Mouse (Mus musculus) forebrain, embryonic 15.5 days (tissue): Measurements from ENCODE around the gene Lypd6b. TPM values are rescaled to one million over a fixed set of nuclear protein-coding genes. Genes with fewer than 3 reads are reported as not detected.

Experiments used
- ATAC-seq: fragments of 200-750 bp; cut with Nextera tagmentation; replicated peaks from 2 replicates; pipeline ENCODE4 v1.8.0; 2017; ENCODE audit warnings: mild to moderate bottlenecking, moderate TSS enrichment, moderate library complexity
- H3K27ac ChIP-seq: fragments of 300-500 bp; sonication (generic); replicated peaks from 2 replicates; pipeline ENCODE4 v1.5.1; 2015; ENCODE audit warnings: mild to moderate bottlenecking, inconsistent platforms
- H3K27me3 ChIP-seq: fragments of 300-500 bp; sonication (generic); 2 replicates; pipeline ENCODE4 v1.6.1; 2015; ENCODE audit warnings: inconsistent platforms
- H3K36me3 ChIP-seq: fragments of 300-500 bp; sonication (generic); 2 replicates; pipeline ENCODE4 v1.6.1; 2015; ENCODE audit warnings: mild to moderate bottlenecking, inconsistent platforms
- H3K4me1 ChIP-seq: fragments of 300-500 bp; sonication (generic); 2 replicates; pipeline ENCODE4 v1.6.1; 2015; ENCODE audit warnings: inconsistent platforms
- H3K4me2 ChIP-seq: fragments of 300-500 bp; sonication (generic); replicated peaks from 2 replicates; pipeline ENCODE4 v1.6.1; 2015; ENCODE audit warnings: mild to moderate bottlenecking, inconsistent platforms
- H3K4me3 ChIP-seq: fragments of 300-500 bp; sonication (generic); 2 replicates; pipeline ENCODE4 v1.5.1; 2015; ENCODE audit warnings: mild to moderate bottlenecking, inconsistent platforms
- H3K9ac ChIP-seq: fragments of 300-500 bp; sonication (generic); replicated peaks from 2 replicates; pipeline ENCODE4 v1.6.1; 2015; ENCODE audit warnings: mild to moderate bottlenecking, inconsistent platforms
- H3K9me3 ChIP-seq: fragments of 300-500 bp; sonication (generic); 2 replicates; pipeline ENCODE4 v1.6.1; 2016; ENCODE audit warnings: inconsistent platforms
- WGBS: fragments of 180-500 bp; shearing (Covaris S2); methylation state at CpG from one replicate; pipeline ENCODE4 v1.1.7; 2015; ENCODE audit warnings: mixed read lengths; 5-methylcytosine and 5-hydroxymethylcytosine counted together
- polyA plus RNA-seq: library from polyadenylated mRNA; unstranded; fragments of >200 nt; fragmentation: Nextera tagmentation; extraction: Ambion mirVana; gene quantifications from 2 replicates; pipeline ENCODE4 v1.2.1, GENCODE M21; 2015

Lypd6b gene
- polyA plus RNA-seq, 1 experiment from 2014 or later: 11.3 TPM

- 96% methylated on average over 6 of the region's 6 CpGs for WGBS
- Histone ChIP-seq H3K9me3 (no peaks in the 10 kb centered on the region), H3K27ac (no peak overlapping the region), H3K4me3 (no peak overlapping the region), H3K36me3 (no peaks in the 10 kb centered on the region), H3K27me3 (no peaks in the 10 kb centered on the region), H3K9ac (no peak overlapping the region), H3K4me2 (no peak overlapping the region), H3K4me1 (peaks cover 12% of the 10 kb centered on the region)
- no peak for ATAC-seq
Observed at GRCm38 (mm10) chr2:49809496-49809895, 22.0 kb downstream of the Lypd6b start.

- H3K9me3 ChIP-seq: no peaks in the 10 kb centered on the region
- H3K27me3 ChIP-seq: no peaks in the 10 kb centered on the region
- no peak overlapping the region for H3K27ac ChIP-seq
- ATAC-seq: no peak
- H3K9ac ChIP-seq: no peak overlapping the region
- WGBS: 15% methylated on average over 11 of the region's 11 CpGs
- no peaks in the 10 kb centered on the region for H3K36me3 ChIP-seq
- H3K4me1 ChIP-seq: peaks cover 12% of the 10 kb centered on the region
- H3K4me3 ChIP-seq: no peak overlapping the region
- no peak overlapping the region for H3K4me2 ChIP-seq
Observed at GRCm38 (mm10) chr2:49811420-49811819, 23.9 kb downstream of the Lypd6b start.

GRCm38 (mm10) chr2:49811871-49812363, 24.4 kb downstream of the Lypd6b start:
- H3K9me3 ChIP-seq: no peaks in the 10 kb centered on the region
- peaks cover 12% of the 10 kb centered on the region for H3K4me1 ChIP-seq
- no peak overlapping the region for H3K4me2 ChIP-seq
- H3K27ac ChIP-seq: no peak overlapping the region
- no peak for ATAC-seq
- no peak overlapping the region for H3K9ac ChIP-seq
- H3K27me3 ChIP-seq: no peaks in the 10 kb centered on the region
- H3K36me3 ChIP-seq: no peaks in the 10 kb centered on the region
- no peak overlapping the region for H3K4me3 ChIP-seq
- WGBS: 13% methylated on average over 4 of the region's 4 CpGs

- no peaks in the 10 kb centered on the region for H3K9me3 ChIP-seq
- H3K9ac ChIP-seq: no peak overlapping the region
- no peak for ATAC-seq
- H3K27me3 ChIP-seq: no peaks in the 10 kb centered on the region
- peaks cover 12% of the 10 kb centered on the region for H3K4me1 ChIP-seq
- H3K27ac ChIP-seq: no peak overlapping the region
- H3K4me3 ChIP-seq: no peak overlapping the region
- H3K36me3 ChIP-seq: no peaks in the 10 kb centered on the region
- H3K4me2 ChIP-seq: no peak overlapping the region
- 83% methylated on average over 4 of the region's 4 CpGs for WGBS
Observed at GRCm38 (mm10) chr2:49813151-49813550, 25.7 kb downstream of the Lypd6b start.

GRCm38 (mm10) chr2:49814011-49814410, 26.5 kb downstream of the Lypd6b start:
- Histone ChIP-seq H3K27ac (no peak overlapping the region), H3K9ac (no peak overlapping the region), H3K4me3 (no peak overlapping the region), H3K4me2 (no peak overlapping the region), H3K9me3 (no peaks in the 10 kb centered on the region), H3K4me1 (peaks cover 12% of the 10 kb centered on the region), H3K27me3 (no peaks in the 10 kb centered on the region), H3K36me3 (no peaks in the 10 kb centered on the region)
- no peak for ATAC-seq
- WGBS: 83% methylated on average over 6 of the region's 6 CpGs

GRCm38 (mm10) chr2:49815696-49816320, 28.3 kb downstream of the Lypd6b start:
- Histone ChIP-seq H3K27me3 (no peaks in the 10 kb centered on the region), H3K27ac (no peak overlapping the region), H3K4me3 (no peak overlapping the region), H3K36me3 (no peaks in the 10 kb centered on the region), H3K4me2 (no peak overlapping the region), H3K4me1 (peaks cover 12% of the 10 kb centered on the region), H3K9me3 (no peaks in the 10 kb centered on the region), H3K9ac (no peak overlapping the region)
- WGBS: 80% methylated on average over 3 of the region's 3 CpGs
- no peak for ATAC-seq

- ATAC-seq: no peak
Observed at GRCm38 (mm10) chr2:49816549-49816948, 29.1 kb downstream of the Lypd6b start.

GRCm38 (mm10) chr2:49817151-49817550, 29.7 kb downstream of the Lypd6b start:
- no peaks in the 10 kb centered on the region for H3K9me3 ChIP-seq
- no peak overlapping the region for H3K4me3 ChIP-seq
- peaks cover 2% of the 10 kb centered on the region; the same call in 1 of the 2 replicates for H3K4me1 ChIP-seq
- H3K4me2 ChIP-seq: no peak overlapping the region
- H3K27ac ChIP-seq: no peak overlapping the region
- no peaks in the 10 kb centered on the region for H3K27me3 ChIP-seq
- H3K9ac ChIP-seq: no peak overlapping the region
- ATAC-seq: no peak
- 90% methylated on average over 3 of the region's 3 CpGs for WGBS
- H3K36me3 ChIP-seq: no peaks in the 10 kb centered on the region

More at GRCm38 (mm10) chr2:49816549-49816948, 29.1 kb downstream of the Lypd6b start:
- H3K9me3 ChIP-seq: no peaks in the 10 kb centered on the region
- peaks cover 8% of the 10 kb centered on the region for H3K4me1 ChIP-seq
- 94% methylated on average over 5 of the region's 5 CpGs for WGBS
- no peak overlapping the region for H3K4me2 ChIP-seq
- H3K27ac ChIP-seq: no peak overlapping the region
- no peaks in the 10 kb centered on the region for H3K36me3 ChIP-seq
- no peak overlapping the region for H3K4me3 ChIP-seq
- no peaks in the 10 kb centered on the region for H3K27me3 ChIP-seq
- H3K9ac ChIP-seq: no peak overlapping the region

- no peak overlapping the region for H3K4me2 ChIP-seq
- no peaks in the 10 kb centered on the region for H3K4me1 ChIP-seq
- no peak overlapping the region for H3K9ac ChIP-seq
- H3K27ac ChIP-seq: no peak overlapping the region
- H3K36me3 ChIP-seq: no peaks in the 10 kb centered on the region
- H3K9me3 ChIP-seq: no peaks in the 10 kb centered on the region
- 93% methylated on average over 5 of the region's 5 CpGs for WGBS
- H3K4me3 ChIP-seq: no peak overlapping the region
- H3K27me3 ChIP-seq: no peaks in the 10 kb centered on the region
- ATAC-seq: no peak
Observed at GRCm38 (mm10) chr2:49818126-49818525, 30.6 kb downstream of the Lypd6b start.

- no peaks in the 10 kb centered on the region for H3K9me3 ChIP-seq
Observed at GRCm38 (mm10) chr2:49822312-49822711, 34.8 kb downstream of the Lypd6b start.

GRCm38 (mm10) chr2:49825588-49825987, 38.1 kb downstream of the Lypd6b start:
- Histone ChIP-seq H3K27ac (no peak overlapping the region), H3K36me3 (no peaks in the 10 kb centered on the region), H3K4me2 (no peak overlapping the region), H3K9ac (no peak overlapping the region), H3K9me3 (no peaks in the 10 kb centered on the region), H3K4me1 (no peaks in the 10 kb centered on the region), H3K27me3 (no peaks in the 10 kb centered on the region), H3K4me3 (no peak overlapping the region)
- no peak for ATAC-seq
- 52% methylated on average over 1 of the region's 1 CpGs for whole genome bisulfite sequencing

More at GRCm38 (mm10) chr2:49822312-49822711, 34.8 kb downstream of the Lypd6b start:
- no peak for ATAC-seq
- H3K9ac ChIP-seq: no peak overlapping the region
- H3K27me3 ChIP-seq: no peaks in the 10 kb centered on the region
- no peak overlapping the region for H3K4me3 ChIP-seq
- WGBS: 94% methylated on average over 1 of the region's 1 CpGs
- no peak overlapping the region for H3K4me2 ChIP-seq
- no peaks in the 10 kb centered on the region for H3K4me1 ChIP-seq
- no peak overlapping the region for H3K27ac ChIP-seq
- no peaks in the 10 kb centered on the region for H3K36me3 ChIP-seq

GRCm38 (mm10) chr2:49827756-49828155, 40.3 kb downstream of the Lypd6b start:
- Histone ChIP-seq H3K4me3 (no peak overlapping the region), H3K36me3 (no peaks in the 10 kb centered on the region), H3K4me1 (no peaks in the 10 kb centered on the region), H3K27me3 (no peaks in the 10 kb centered on the region), H3K9ac (no peak overlapping the region), H3K9me3 (no peaks in the 10 kb centered on the region), H3K27ac (no peak overlapping the region), H3K4me2 (no peak overlapping the region)
- WGBS: 41% methylated on average over 4 of the region's 4 CpGs
- no peak for ATAC-seq

- Histone ChIP-seq H3K9ac (no peak overlapping the region), H3K4me2 (no peak overlapping the region), H3K27ac (no peak overlapping the region), H3K36me3 (no peaks in the 10 kb centered on the region), H3K4me3 (no peak overlapping the region), H3K27me3 (no peaks in the 10 kb centered on the region), H3K4me1 (no peaks in the 10 kb centered on the region), H3K9me3 (no peaks in the 10 kb centered on the region)
- ATAC-seq: 0 out of 2 replicates have a peak, but pooled peaks have one; percentile 51
- WGBS: 77% methylated on average over 3 of the region's 3 CpGs
Observed at GRCm38 (mm10) chr2:49830369-49830768, 42.9 kb downstream of the Lypd6b start.
